Mouse (Mus musculus) ES-Bruce4 (cell line): ENCODE results near the gene Aspscr1. TPM values are rescaled to one million over a fixed set of nuclear protein-coding genes. Genes with fewer than 3 reads are reported as not detected.

ENCODE experiments used
- H3K27ac ChIP-seq: 2 replicates; pipeline ENCODE4 v1.5.1; 2012; ENCODE audit warnings: low read length, inconsistent platforms; ENCODE audit not compliant: insufficient read depth
- H3K27me3 ChIP-seq: 2 replicates; pipeline ENCODE4 v1.6.1; 2012; ENCODE audit warnings: mild to moderate bottlenecking, low read length, inconsistent platforms; ENCODE audit not compliant: control insufficient read depth, poor library complexity, insufficient read depth, severe bottlenecking
- H3K36me3 ChIP-seq: 2 replicates; pipeline ENCODE4 v1.6.1; 2012; ENCODE audit warnings: inconsistent platforms, mild to moderate bottlenecking, low read length, moderate library complexity; ENCODE audit not compliant: control insufficient read depth, poor library complexity, insufficient read depth, severe bottlenecking
- H3K4me1 ChIP-seq: one replicate; pipeline ENCODE4 v1.8.1; 2011; ENCODE audit warnings: low read length; ENCODE audit not compliant: control insufficient read depth, insufficient read depth
- H3K4me3 ChIP-seq: 2 replicates; pipeline ENCODE4 v1.5.1; 2011; ENCODE audit warnings: low read depth, mild to moderate bottlenecking, low read length
- H3K9ac ChIP-seq: 2 replicates; pipeline ENCODE4 v1.6.1; 2012; ENCODE audit warnings: low read depth, mild to moderate bottlenecking, inconsistent platforms; ENCODE audit not compliant: poor library complexity, severe bottlenecking
- H3K9me3 ChIP-seq: replicated peaks from 2 replicates; pipeline ENCODE4 v1.6.1; 2012; ENCODE audit warnings: mild to moderate bottlenecking, low read length, inconsistent platforms; ENCODE audit not compliant: control insufficient read depth, poor library complexity, insufficient read depth, severe bottlenecking
- CTCF ChIP-seq: IDR thresholded peaks from one replicate; pipeline ENCODE4 v1.8.1; 2011; ENCODE audit warnings: low read depth, low read length
- EP300 ChIP-seq: IDR thresholded peaks from 2 replicates; pipeline ENCODE4 v1.6.1; 2011; ENCODE audit warnings: low read depth, low read length; ENCODE audit not compliant: insufficient read depth
- POLR2A ChIP-seq: IDR thresholded peaks from one replicate; pipeline ENCODE4 v1.8.1; 2011; ENCODE audit warnings: low read length; ENCODE audit not compliant: insufficient read depth
- polyA plus RNA-seq: library from polyadenylated mRNA; stranded (reverse); fragments of >200 nt; gene quantifications from 2 replicates; pipeline ENCODE4 v1.2.4, GENCODE M21; 2011; ENCODE audit warnings: low read depth; ENCODE audit not compliant: missing spikeins, insufficient read depth, insufficient read length

Gene Aspscr1
- 46.5 and 50.8 TPM in 2 replicates for polyA plus RNA-seq

DNA sequence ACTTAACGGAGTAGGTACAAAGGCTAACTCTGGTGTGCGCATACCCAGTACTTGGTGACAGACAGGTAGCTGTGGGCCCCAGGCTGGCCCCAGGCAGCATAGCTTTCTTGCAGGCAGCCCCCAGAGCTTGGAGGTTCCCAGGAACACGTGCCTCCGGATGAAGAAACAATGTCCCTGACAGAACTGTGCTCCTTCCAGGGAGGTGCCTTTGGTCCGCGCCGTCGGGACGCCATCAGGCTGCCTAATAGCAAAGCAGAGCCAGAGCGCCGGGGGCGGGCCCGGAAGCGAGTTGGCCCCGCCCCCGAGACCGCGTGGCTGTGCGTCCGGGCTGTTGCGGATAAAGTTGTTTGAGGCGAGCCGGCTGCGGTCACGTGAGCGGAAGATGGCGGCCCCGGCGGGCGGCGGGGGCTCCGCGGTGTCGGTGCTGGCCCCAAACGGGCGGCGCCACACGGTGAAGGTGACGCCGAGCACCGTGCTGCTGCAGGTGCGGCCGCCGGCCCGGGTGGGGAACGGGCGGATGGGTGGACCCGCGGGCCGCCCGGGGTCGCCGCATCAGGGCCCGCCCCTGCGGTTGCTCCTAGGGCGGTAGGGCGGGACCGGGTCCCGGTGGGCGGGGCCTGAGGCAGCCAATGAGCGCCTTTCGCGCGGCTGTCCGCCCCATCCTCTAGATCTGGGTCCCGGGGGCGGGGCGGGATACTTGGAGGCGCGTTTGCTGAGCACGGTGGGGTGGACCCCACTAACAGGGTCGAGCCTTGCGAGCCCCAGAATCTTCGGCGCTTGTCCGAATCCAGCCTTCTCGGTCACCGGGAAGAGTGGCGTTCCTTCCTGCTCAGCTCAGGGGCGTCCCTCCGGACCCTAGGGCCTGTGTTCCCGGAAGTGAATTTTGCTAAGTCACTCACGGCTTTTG lies at the start of gene Aspscr1:
TSS of gene Aspscr1 (plus strand) at position 287 of the 907 bp plus-strand sequence.
- Histone ChIP-seq H3K36me3 (no peaks in the 10 kb centered on the region), H3K9ac (peak within 1 kb of the TSS; percentile 78), H3K27me3 (no peaks in the 10 kb centered on the region), H3K4me3 (peak within 1 kb of the TSS; percentile 83), H3K27ac (peak within 1 kb of the TSS; percentile 59), H3K4me1 (no peaks in the 10 kb centered on the region), H3K9me3 (no peaks in the 10 kb centered on the region)
- TF ChIP-seq CTCF (no peak), POLR2A (peak; percentile 40), EP300 (no peak)

DNA sequence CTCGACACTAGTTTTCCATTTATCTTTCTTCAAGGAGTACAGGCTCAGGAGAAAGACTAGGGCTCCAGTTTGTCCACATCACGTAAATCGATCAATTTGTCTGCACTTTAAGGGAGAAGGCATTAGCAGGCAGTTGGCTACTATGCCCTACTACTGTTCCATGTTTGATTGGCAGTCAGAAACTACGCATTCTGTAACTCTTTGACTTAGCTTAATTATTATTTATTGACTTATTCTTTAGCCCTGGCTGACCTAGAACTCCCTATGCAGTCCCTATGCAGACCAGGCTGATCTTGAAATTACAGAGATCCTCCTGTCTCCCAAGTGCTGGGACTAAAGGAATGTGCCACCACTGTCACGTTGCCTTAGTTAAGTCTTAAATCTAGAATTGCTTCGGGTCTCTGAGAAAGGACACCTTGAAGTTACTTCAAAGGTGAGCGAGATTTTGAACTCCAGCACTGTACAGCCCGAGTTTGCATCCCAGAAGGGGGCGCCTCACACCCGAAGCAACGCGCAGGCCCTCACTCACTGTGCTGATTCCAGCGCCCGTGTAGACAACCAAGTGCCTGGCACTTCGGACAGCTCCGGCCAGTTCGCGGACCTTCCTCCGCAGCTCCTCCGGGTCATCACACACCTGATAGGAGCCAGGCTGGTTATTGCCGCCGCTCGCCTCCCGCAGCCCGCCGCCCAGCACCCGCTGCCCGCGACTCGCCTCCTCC lies 48.7 kb upstream of the Aspscr1 start:
- Histone ChIP-seq H3K4me1 (peaks cover 2% of the 10 kb centered on the region), H3K27me3 (no peaks in the 10 kb centered on the region), H3K9ac (peak overlapping the region; percentile 62), H3K36me3 (peaks cover 7% of the 10 kb centered on the region; the same call in 1 of the 2 replicates), H3K9me3 (no peaks in the 10 kb centered on the region), H3K27ac (no peak overlapping the region), H3K4me3 (peak overlapping the region; percentile 72)
- TF ChIP-seq EP300 (no peak), CTCF (peak; percentile 83)

DNA sequence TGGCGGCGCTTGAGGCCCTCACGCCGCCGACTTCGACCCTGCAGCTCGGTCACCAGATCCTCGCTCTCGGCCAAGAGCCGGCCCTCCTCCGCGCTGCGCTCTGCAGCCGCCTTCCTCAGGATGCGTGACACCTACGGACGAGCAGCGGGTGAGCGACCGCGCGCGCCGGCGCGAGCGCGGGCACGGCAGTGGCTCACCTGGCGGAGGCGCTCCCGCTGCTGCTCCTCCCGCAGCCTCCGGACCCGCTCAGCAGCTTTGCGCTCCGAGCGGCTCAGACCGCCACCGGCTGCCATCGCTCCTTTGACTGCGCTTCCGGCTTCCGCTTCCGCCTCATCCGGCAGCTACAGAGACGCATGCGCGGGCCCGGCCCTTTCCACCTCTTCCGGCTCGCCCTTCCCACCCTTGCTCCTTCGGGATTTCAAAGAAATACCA lies 48.1 kb upstream of the Aspscr1 start:
- peaks cover 8% of the 10 kb centered on the region; the same call in 1 of the 2 replicates for H3K36me3 ChIP-seq
- no peak for TF ChIP-seq POLR2A
- TF ChIP-seq EP300, result no peak
- no peak for TF ChIP-seq CTCF

DNA sequence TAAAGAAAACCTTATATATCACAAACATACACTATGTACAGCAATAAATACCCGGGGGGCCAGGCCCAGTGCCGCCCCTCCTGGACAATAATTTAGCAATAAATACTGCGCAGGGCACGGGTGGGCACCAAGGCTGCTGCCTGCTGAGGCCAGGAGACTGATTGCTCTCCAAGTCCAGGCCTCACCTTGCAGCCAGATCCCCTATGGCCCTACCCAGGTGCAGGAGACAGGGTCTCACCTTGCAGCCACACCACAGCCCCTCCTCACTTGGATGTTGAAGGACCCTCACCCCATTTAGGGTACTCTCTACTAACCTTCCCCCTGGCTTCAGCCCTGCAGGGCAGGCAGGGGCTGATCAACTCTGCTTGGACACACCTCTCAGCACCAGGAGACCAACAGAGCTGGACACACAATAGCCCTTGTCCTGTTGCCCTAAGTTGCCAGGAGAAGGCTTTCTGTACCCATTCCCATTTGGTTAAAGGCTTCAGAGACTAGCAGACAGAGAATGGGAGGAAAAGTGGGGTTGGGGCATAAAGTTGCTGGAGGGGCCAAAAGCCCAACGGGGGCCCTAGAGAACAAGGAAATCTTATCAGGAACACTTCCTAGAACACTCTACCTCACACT lies 47.5 kb upstream of the Aspscr1 start, which contains the start of gene Sirt7:
TSS of gene Sirt7 (minus strand) at position 89 of the 624 bp plus-strand sequence.
- TF ChIP-seq CTCF (no peak), EP300 (no peak), POLR2A (no peak)
- H3K27me3 ChIP-seq, result no peaks in the 10 kb centered on the region
- H3K36me3 ChIP-seq, result peaks cover 8% of the 10 kb centered on the region; the same call in 1 of the 2 replicates
- H3K27ac ChIP-seq, result peak within 1 kb of the TSS; percentile 4; the same call in 1 of the 2 replicates
- peak within 1 kb of the TSS; percentile 62 for H3K9ac ChIP-seq
- peak within 1 kb of the TSS; percentile 72 for H3K4me3 ChIP-seq
- no peaks in the 10 kb centered on the region for H3K9me3 ChIP-seq
- H3K4me1 ChIP-seq, result no peaks in the 10 kb centered on the region

More for the DNA sequence above, 48.1 kb upstream of the Aspscr1 start:
- Histone ChIP-seq H3K9ac (peak overlapping the region; percentile 62), H3K4me1 (peaks cover 2% of the 10 kb centered on the region), H3K9me3 (no peaks in the 10 kb centered on the region), H3K27me3 (no peaks in the 10 kb centered on the region), H3K4me3 (peak overlapping the region; percentile 72), H3K27ac (no peak overlapping the region)

DNA sequence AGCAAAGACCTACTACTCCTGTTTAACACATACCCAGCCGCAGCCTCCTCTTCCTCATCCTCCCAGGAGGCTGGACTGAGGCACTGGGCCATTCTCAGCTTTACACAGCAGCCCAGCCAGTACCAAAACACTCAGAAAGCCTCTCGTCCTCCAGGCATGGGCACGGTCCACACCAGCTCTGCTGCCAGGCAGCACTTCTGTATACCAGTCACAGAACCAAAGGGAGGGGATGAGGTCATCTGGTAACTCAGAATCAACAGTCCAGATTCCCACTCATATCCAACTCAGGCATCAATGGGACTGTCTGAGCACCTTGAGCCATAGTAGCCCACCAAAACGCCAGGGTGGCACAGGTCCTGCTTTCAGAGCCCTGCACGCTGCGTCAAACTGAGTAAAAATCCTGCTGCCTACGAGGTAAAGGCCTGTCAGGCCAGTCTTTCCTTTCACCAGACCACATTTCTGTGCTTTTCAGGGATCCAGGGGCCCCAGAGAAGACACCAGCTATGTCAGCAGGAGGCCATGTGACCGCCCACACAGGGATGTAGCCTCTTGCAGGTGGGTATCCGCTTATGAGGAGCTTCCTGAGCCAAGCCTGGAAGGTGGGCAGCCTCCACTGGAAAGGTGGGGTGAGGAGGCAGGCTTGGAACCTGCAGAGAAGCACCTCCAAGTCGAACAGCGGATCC lies 45.8 kb upstream of the Aspscr1 start:
- peaks cover 8% of the 10 kb centered on the region; the same call in 1 of the 2 replicates for H3K36me3 ChIP-seq
- H3K9me3 ChIP-seq, result no peaks in the 10 kb centered on the region
- H3K4me1 ChIP-seq, result no peaks in the 10 kb centered on the region
- no peaks in the 10 kb centered on the region for H3K27me3 ChIP-seq
- H3K27ac ChIP-seq, result no peak overlapping the region
- no peak overlapping the region for H3K4me3 ChIP-seq
- TF ChIP-seq CTCF, result no peak
- no peak for TF ChIP-seq POLR2A
- no peak for TF ChIP-seq EP300
- H3K9ac ChIP-seq, result no peak overlapping the region
